Mouse (Mus musculus): Measurements from ENCODE around the gene Map2k5.
A peak's percentile ranks its signal among the peaks of the same experiment; 100 is the strongest.

The Map2k5 gene

DNA sequence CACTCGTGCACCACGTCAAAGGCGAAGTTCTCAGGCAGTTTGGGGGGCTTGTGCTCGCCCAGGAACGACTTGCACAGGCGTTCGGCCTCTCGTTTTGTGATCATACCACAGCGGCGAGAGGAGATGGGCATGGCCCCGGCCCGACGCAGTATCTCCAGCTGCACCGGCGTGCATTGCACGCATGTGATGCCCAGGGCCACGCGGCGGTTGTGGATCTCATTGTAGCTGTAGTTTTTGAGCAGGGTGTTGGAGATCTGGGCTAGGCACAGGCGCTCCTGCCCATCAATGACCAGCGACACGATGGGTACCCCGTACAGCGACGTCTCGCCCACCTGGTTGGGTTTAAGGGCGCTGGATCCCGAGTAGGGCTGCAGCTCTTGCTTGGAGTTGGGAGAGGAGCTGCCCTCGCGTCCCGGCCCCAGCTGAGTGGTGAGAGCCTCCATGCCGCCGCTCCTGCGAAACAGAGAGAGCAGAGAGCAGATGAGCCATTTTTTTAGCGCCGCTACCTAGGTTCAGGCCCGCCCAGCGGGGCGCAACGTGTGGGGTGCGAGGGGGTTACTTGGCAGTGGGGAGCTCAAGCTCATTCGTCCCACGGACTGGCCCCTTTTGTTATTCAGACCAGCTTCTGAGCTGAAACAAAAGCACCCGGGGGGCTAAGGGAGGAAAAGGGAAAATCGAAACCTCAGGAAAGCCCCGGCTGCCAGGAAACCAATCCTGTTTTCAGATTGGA is 231.4 kb downstream of the Map2k5 start:
- DNase-seq (ENCODE audit: low read depth, low spot score): no peak

DNA sequence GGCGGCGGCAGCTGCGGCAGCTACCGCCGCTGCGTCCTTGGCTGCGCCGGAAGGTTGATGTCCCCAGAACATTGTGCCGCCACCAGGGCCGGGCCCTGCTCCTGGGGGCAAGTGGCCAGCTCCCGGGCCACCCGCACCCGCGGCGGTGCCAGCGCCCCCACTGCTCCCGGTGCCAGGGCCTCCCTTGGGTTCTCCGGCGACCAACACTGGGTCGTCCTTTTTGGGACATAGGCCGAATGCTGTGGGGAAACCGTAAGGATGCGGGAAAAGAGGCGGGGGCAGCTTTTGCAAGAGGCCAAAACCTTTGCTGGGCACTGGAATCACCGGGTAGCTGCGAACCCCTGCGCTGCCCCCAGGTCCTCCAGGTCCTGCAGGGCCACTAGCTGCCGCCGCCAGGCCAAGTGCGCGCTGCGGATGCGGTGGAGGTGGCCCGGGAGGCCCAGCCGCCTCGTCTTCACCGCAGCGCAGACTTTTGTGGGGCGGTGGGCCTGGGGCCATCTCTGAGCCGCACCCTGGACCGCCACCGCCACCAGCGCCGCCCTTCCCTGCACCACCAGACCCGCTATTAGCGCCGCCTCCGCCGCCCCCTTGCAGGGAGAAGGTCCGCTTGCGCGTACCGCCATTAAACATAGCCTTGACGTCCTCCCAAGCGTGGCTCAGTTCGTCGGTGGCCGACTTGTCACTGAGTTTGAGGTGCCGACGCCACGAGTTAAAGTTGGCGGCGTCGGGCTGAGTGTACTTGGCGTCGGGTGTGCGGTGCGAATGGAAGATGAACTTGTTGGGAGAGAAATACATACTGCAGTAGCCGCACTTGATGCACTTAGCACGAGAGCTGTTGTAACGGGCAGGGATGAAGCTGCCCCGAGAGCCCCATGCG is 232.2 kb downstream of the Map2k5 start:
- DNase-seq (ENCODE audit: low read depth, low spot score): no peak

DNA sequence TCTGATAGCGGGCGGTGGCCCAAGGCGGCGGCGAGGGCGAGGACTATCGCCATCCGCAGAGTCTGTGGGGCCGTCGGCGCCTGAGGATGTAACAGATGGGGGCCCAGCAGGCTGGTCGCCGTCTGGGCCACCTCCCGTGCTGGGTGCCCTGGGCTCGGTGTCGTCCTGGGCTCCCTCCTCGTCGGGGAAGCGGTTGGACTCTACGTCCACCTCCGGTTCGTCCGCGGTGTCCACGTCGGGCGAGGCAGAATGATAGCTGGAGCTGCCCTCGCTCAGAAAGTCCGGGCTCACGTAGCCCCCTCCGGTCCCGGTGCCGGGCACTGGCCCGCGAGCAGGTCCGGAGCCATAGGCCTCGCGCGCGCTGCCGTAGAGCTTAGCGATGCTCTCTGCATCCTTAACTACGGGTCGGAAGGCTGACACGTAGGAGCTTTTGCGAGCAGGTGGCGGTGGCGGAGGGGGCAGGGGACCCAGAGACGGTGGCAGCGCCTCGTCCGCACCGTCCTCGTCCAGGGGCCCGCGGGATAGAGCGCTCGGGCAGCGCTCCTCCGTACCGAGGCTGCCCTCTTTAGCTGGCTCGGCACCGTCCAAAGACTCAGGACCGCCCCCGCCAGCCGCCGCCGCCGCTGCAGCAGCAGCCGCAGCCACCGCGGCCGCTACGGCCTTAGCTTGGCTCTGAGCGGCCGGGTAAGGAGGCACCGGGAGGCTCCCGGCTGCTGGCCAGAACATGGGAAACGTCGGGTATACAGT is 233.0 kb downstream of the Map2k5 start:
- no peak for DNase-seq (ENCODE audit: low read depth, low spot score)

DNA sequence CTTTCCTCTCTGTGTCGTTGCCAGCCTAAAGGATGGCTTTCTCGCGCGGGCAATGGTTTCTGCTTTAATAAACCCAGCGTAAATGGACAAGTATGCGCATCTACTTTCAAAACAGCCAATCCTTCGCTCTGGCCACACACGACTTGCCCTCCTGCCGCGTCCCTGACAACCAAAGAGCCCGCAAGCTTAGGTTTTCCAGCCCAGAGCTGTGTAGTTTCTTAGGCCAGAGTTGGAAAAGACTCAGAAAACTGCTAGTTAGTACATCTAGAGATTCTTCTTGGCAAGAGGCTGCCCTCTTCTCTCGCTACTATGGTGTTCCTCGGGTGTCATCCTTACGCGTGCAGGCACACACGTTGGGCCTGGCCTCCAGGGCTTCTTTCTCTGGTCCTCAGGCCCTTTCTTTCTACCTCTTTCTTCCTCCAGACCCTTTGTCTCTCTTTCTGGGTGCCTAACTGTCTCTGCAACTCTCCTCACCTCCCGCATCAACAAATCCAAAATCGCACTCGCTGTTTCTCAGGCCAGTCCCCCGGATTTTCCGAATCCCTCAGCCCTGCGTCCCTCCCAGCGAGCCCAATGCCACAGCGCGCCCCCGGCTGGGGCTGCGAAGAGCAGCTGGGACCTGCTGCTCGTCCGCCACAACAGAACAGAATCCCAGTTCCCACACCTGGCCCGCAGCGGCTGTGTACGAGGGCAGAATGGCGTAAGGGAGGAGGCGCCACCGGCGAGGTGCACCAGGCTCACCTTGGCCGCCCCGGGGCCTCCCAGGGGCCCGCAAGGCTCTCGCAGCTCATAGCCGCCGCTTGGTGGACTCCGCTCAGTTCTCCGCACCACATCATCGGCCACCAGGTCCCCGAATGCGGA is 233.8 kb downstream of the Map2k5 start:
- DNase-seq (ENCODE audit: low read depth, low spot score): no peak

DNA sequence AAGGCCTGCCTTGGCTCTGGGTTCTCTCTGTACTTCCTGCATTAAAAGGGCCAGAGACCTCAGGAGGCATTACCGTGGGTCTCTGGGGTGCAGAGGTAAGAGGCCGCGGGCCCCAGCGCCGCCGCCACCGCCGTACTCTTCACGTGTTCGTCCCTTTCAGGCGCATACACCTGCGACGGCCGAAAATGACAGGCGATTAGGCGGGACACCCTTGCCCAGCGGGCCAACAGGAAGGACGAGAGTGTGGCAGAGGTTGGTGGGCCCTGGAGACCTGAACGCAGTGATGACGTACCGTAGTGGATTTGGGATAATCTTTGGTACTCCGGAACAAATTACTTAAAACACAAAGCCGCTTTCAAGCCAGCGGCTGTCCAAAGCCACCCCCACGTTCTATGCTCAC is 234.5 kb downstream of the Map2k5 start:
- DNase-seq (ENCODE audit: low read depth, low spot score): no peak

DNA sequence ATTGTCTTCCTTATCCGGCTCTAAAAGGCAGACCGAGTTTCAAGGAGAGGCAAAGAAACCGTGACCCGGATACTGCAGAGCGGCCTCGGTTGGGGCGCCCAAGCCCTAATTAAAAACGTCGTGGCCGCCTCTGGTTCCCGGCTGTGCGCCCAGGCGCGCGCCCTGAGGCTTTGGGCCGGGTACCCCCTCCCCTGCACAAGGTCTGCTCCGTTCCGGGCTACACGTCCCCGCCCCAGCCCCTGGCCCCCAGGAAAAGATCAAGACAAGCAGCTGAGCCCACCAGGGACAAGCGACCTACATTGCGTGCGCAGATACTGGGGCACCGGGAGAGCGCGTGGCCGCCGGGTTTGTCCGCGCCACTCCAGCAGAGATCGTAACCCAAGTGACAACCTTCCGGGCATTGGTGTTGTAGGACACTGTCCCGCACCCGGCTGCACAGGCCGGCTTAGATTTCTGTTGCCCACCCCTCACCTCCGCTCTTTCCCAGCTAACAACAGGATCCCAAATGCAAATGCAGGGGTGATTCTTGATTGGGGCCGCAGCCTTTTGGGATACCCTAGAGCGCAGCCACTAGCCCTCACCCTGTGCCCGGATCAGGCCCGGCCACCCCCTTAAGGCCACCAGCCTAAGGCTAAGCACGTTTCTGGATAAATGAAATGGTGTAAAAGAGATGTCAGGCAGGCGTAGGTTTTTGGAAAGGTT is 235.2 kb downstream of the Map2k5 start:
- DNase-seq (ENCODE audit: low read depth, low spot score): no peak

DNA sequence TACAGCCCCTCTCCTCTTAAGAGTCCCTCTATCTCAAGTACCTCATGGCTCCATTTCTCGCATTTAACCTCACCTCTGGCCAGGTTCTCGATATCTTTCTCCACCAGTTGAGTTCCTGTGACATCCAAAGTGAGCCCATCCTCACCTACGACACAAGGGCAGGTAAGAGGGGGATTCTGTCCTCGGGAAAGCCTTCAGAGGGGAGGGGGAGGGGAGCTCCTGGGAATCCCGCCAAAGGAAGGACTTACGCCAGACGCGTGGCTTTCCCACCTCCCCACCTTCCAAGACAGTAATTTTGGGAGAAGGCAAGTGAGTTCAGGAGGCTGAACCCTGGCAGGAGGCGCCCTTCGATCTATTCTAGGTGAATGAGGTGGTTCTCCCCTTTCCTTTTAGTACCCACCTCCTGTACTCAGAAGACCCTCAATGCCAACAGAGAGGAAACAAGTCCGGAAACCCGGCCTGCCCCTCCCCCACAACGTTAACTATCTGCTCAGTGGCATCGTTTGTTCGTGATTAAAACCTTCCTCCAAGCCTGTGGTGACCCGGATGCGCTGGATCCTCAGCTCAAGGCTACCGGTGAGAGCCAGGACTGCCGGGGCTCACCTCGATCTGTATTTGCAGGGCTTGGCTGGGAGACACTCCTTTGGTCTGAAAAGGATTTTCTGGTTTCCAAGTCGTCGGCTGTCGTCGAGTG is 235.9 kb downstream of the Map2k5 start:
- no peak for DNase-seq (ENCODE audit: low read depth, low spot score)

DNA sequence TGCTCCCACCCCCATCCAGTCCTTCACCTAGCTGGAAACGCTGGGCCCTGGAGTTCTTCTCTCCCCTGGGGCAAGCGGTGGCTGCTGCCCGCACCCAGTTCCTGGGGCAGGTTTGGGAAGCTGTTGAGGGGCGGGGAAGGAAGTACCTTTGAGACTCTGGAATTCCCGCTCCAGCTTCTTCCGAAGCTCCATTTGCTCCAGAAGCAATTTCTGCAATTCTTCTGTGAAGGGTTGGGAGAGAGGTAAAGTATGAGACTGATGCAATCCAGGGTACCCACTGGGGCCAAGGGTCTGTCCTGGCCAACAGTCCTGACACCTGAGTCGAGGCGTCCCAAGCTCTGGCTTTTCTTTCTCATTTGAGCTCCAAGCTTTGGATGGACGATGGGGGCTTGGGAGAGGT is 237.5 kb downstream of the Map2k5 start:
- DNase-seq (ENCODE audit: low read depth, low spot score): no peak

DNA sequence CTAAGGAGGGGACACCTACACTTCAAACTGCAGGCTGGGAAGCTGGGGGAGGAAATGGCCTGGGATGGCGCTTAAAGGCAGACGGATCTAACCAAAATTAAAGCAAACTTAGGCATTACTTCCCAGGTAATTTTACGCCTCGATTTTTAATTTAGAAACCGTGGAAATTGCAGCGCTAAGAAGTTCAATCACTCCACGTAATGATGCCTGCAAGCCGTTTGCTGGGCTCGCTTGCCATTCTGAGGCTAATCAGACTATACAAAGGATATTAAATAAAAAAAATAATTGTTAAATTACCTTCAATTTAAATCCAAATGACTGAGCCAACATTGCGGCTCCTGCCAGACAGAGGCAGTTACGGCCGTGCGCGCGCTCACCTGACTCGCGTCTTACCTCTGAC is 238.0 kb downstream of the Map2k5 start:
- no peak for DNase-seq (ENCODE audit: low read depth, low spot score)

DNA sequence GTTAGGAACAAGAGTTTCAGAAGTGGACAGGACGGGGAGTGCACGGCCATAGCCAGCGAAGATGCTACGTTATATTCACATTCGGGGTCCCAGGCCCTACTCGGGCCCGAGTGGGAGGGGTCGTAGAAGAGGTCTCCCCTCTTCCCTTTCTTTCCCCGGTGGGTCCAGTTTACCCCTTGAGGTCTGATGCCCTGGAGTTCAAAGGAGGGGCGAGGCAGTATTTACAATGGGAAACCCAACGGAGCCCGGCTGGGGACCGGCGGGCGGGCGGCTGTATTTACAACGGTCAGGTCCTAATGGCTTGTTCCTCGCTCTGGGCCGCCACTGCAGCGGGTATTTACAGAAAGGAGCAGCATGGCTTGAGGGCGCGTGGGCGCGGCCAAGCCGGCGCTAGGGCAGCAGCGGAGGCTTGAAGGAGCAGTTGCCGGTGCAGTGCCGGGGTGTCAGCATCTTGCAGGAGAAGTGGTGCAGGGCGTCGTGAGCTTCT is 239.2 kb downstream of the Map2k5 start:
- DNase-seq (ENCODE audit: low read depth, low spot score): peak; percentile 47

DNA sequence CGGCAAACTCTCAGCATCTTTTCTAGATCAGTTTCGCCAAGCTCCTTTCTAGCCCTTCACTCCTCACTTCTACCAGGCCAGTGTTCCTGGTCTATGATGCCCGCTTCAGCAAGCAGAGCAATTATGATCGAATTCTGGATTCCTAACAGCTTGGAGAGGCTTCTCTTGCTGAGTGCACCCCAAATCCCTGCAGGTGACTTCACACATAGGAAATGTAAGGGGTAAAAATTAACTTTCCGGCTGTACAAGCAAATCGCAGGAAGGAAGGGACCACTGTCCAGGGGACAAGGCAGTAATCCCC is 240.1 kb downstream of the Map2k5 start:
- no peak for DNase-seq (ENCODE audit: low read depth, low spot score)

DNA sequence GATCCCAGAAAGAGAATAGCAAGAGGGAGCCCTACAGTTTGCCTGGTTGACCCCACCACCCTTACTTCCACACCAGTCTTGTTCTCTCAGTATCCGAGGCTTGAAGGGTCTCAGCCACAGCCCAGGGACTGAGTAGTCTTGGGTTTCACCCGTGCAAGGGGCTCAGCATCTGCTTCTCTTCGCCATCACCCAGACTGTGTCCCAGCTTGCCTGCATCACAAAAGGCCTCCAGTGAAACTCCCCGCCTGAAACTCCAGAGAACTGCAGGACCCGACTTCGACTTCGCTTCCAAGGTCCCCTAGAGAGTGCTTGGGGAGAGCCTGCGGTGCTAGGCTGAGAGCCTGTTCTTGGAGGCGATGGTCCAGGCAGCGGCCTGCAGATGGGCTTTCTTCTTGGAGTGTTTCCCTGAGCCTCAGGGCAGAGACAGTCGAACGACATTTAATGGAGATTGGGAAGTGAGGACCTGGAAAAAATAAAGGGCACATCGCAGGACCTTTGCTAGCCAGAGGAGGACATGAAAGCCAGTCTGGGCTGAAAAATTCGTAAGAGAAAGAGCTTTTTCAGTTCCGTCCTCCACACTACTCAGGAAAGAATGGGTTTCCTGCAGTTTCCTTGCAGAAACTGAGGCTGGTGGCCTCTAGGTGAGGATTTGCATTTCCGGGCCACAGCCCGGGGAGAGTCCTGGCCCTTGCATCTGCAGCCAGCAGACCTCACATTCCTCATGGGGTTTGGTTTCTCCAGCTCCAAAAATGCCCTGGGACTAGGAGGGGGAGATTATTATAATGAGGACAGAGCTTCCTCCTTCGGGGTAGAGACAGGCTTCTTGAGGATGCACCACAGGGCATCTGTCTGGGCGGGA is 240.7 kb downstream of the Map2k5 start:
- DNase-seq (ENCODE audit: low read depth, low spot score): no peak

DNA sequence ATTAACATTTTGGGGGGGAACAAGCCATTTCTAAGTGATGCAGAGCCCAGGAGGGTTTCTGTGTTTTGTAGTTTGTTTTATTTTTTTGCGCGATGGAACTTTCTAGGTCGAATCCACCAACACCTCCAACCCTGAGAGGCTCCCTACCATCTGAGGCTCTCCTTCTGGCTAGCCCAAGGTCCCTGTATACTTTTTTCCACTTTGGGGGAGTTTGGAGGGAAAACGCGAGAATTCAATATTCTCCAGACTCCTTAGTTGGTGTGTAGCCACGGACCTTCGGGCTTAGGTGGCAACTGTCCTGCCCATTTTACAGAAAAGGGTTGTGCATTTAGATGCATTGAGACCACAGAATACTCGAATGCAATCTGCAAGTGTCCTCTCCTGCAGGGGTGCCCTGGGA is 241.5 kb downstream of the Map2k5 start:
- DNase-seq (ENCODE audit: low read depth, low spot score): no peak

DNA sequence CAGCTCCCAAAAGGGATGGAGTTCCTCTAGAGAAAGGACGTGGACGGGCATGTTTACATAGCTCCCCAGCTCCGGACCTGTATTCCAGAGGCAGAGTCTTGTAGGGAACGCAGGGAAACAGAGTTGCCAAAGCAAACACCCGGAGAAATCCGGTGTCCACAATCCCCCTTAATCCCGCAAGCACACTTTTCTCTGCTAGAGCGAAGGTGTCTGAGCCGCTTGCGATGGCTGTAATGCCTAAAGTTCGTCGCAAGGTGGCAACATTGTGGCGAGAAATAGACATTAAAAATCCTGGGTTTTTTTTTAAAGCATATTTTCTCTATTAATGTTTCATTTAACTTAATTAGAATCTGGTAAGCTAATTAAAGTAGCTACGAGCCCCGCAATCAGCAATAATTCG is 241.9 kb downstream of the Map2k5 start:
- peak; percentile 82 for DNase-seq (ENCODE audit: low read depth, low spot score)

DNA sequence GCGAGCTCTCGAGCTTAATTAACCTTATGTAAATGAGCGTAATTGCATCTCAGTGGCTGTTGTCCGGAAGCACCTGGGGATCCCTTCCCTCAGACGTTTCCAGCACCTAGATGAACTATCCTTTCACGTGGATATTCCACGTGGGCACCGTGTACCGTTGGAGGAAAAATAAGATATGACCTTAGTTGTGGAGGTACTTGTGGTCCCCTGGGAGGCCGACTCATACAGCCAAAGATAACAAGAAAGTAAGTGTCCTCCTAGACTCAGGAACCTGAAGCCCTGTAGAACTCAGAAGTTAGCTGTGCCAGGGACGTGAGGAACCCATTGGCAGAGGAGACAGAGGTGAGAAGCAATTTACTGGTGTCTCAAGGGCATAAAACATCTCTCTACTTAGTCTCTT is 242.3 kb downstream of the Map2k5 start:
- peak; percentile 36 for DNase-seq (ENCODE audit: low read depth, low spot score)

DNA sequence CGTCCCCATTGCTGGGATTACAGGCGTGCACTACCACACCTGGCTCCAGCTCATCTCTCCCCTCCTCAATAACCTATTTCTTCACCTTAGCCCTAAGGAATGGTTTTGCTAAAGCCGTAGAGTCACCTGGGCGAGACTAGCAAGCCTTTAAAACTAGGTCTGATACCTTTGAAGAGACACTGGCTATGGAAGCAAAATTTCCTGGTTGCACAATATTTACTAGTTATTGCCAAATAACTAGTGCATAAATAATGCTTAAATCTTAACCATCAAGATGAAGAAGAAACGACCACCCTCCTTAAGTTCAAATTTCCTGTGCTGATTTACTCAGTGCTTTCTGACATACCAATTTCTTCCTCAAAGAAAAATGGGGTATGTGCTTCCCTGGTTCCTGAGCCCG is 244.0 kb downstream of the Map2k5 start:
- DNase-seq (ENCODE audit: low read depth, low spot score): no peak

DNA sequence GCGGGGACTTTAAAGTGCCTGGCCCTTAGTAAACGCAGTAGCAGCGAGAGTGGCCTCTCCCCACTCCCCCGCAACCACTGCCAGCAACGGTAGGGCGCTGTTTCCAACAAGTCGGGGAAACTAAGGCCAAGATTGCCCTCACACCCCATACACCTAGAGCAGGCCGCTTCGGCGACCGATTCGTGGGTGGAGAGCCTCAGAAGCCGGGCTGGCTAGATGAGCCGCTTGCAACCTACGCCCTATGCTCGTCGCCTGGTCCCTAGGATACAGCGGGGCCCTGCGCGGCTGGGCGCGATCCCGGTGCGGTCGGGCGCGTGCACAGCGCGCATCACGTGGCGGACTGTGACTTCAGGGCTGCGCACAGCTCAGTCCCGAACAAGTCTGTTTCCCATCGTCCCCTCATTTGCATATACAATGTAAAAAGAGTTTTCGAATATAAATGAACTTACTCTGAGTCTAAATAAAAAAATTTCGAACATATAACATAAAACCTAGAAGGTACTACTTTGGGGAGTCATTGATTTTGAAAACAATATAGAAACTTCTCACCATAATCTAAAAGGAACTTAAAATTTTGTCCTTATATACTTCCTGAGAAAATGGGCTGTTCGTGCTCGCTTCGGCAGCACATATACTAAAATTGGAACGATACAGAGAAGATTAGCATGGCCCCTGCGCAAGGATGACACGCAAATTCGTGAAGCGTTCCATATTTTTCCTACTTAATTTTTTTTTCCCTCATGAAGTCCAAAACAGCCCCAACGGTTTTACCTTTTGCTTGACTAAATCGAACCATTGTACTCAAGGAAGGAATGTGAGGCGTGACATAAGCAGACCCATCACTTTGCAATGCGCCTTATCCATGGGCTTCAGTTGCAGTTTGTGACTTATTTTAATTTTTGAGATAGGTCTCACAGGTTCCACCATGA is 244.8 kb downstream of the Map2k5 start:
- DNase-seq (ENCODE audit: low read depth, low spot score): peak; percentile 98

DNA sequence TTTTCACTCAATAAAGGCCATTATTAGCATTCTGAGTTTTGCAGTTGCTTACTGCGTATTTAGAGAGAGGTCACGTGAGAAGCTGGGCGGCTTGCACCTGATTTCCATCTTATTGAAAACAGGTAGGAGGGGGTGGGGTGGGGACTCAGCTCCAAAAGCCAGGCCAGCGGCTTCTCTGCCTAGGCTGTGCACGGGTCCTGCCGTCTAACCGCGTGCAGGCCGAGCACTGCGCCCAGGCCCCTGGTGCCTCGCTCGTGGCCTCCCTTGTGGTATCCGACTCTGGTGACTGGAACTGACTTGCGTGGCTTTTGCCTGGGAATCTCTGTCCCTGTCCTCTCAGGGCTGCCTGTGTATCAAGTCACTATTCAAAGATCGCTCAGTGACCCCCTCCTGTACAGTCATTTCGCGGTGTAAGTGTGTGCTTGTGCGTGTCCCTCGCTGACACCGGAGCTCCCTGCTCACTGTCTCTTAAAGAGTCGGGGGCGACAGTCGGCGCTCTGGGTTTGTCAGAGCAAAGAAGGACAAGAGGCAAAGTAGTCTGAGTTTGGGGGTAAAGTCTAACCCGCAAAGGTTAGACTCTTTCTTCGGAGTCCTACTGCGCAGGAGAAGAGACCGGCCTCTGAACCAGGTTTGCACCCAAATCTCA is 245.6 kb downstream of the Map2k5 start:
- DNase-seq (ENCODE audit: low read depth, low spot score): peak; percentile 58

All from CD4-positive, CD25-positive, alpha-beta regulatory T cell, adult 2 months (primary cell).